Mouse (Mus musculus) kidney, embryonic 15.5 days (tissue): ENCODE data around the gene Gabrg3. TPM values are rescaled to one million over a fixed set of nuclear protein-coding genes. Genes with fewer than 3 reads are reported as not detected.
A peak's percentile ranks its signal among the peaks of the same experiment; 100 is the strongest.

ENCODE experiments used
- ATAC-seq: fragments of 200-750 bp; cut with Nextera tagmentation; replicated peaks from 2 replicates; pipeline ENCODE4 v1.8.0; 2017; ENCODE audit warnings: moderate TSS enrichment; ENCODE audit not compliant: low FRiP score
- H3K27ac ChIP-seq: fragments of 300-500 bp; sonication (generic); 2 replicates; pipeline ENCODE4 v1.5.1; 2015; ENCODE audit warnings: mild to moderate bottlenecking, inconsistent platforms
- H3K27me3 ChIP-seq: fragments of 300-500 bp; sonication (generic); 2 replicates; pipeline ENCODE4 v1.6.1; 2015; ENCODE audit warnings: inconsistent platforms
- H3K36me3 ChIP-seq: fragments of 300-500 bp; sonication (generic); 2 replicates; pipeline ENCODE4 v1.6.1; 2015; ENCODE audit warnings: inconsistent platforms
- H3K4me1 ChIP-seq: fragments of 300-500 bp; sonication (generic); 2 replicates; pipeline ENCODE4 v1.6.1; 2015; ENCODE audit warnings: inconsistent platforms
- H3K4me2 ChIP-seq: fragments of 300-500 bp; sonication (generic); 2 replicates; pipeline ENCODE4 v1.6.1; 2015; ENCODE audit warnings: moderate library complexity, mild to moderate bottlenecking, inconsistent platforms
- H3K4me3 ChIP-seq: fragments of 300-500 bp; sonication (generic); replicated peaks from 2 replicates; pipeline ENCODE4 v1.5.1; 2015; ENCODE audit warnings: mild to moderate bottlenecking, inconsistent platforms
- H3K9ac ChIP-seq: fragments of 300-500 bp; sonication (generic); 2 replicates; pipeline ENCODE4 v1.6.1; 2015; ENCODE audit warnings: mild to moderate bottlenecking, inconsistent platforms
- H3K9me3 ChIP-seq: fragments of 300-500 bp; sonication (generic); replicated peaks from 2 replicates; pipeline ENCODE4 v1.6.1; 2016; ENCODE audit warnings: inconsistent platforms
- WGBS: fragments of 180-500 bp; shearing (Covaris S2); methylation state at CpG from one replicate; pipeline ENCODE4 v1.1.7; 2015; ENCODE audit warnings: mixed read lengths; 5-methylcytosine and 5-hydroxymethylcytosine counted together
- polyA plus RNA-seq: library from polyadenylated mRNA; unstranded; fragments of >200 nt; fragmentation: Nextera tagmentation; extraction: Ambion mirVana; gene quantifications from 2 replicates; pipeline ENCODE4 v1.2.1, GENCODE M21; 2015

Gabrg3 gene
- polyA plus RNA-seq, 1 experiment from 2014 or later = 0.69 TPM

- no peak overlapping the region for H3K4me3 ChIP-seq
- peak; percentile 89 for ATAC-seq
- H3K4me2 ChIP-seq = no peak overlapping the region
- 0 out of 2 replicates have a peak overlapping the region, but pooled peaks have one; percentile 32 for H3K27ac ChIP-seq
- H3K9me3 ChIP-seq = no peaks in the 10 kb centered on the region
- no peaks in the 10 kb centered on the region for H3K4me1 ChIP-seq
- H3K9ac ChIP-seq = no peak overlapping the region
- WGBS = 85% methylated on average over 2 of the region's 2 CpGs
- no peaks in the 10 kb centered on the region for H3K27me3 ChIP-seq
- no peaks in the 10 kb centered on the region for H3K36me3 ChIP-seq
Observed at GRCm38 (mm10) chr7:56997713-56998624, 389.0 kb downstream of the Gabrg3 start.

- H3K4me2 ChIP-seq = no peak overlapping the region
- H3K36me3 ChIP-seq = no peaks in the 10 kb centered on the region
- no peaks in the 10 kb centered on the region for H3K4me1 ChIP-seq
- H3K27ac ChIP-seq = no peak overlapping the region
- no peak overlapping the region for H3K9ac ChIP-seq
- no peaks in the 10 kb centered on the region for H3K9me3 ChIP-seq
- ATAC-seq = 0 out of 2 replicates have a peak, but pooled peaks have one; percentile 58
- no peak overlapping the region for H3K4me3 ChIP-seq
- 92% methylated on average over 2 of the region's 2 CpGs for WGBS
- peaks cover 2% of the 10 kb centered on the region; the same call in 1 of the 2 replicates for H3K27me3 ChIP-seq
Observed at GRCm38 (mm10) chr7:56946398-56946797, 440.6 kb downstream of the Gabrg3 start.

- H3K36me3 ChIP-seq = no peaks in the 10 kb centered on the region
- 75% methylated on average over 2 of the region's 2 CpGs for WGBS
- no peaks in the 10 kb centered on the region for H3K4me1 ChIP-seq
- H3K27ac ChIP-seq = no peak overlapping the region
- no peak overlapping the region for H3K4me3 ChIP-seq
- no peaks in the 10 kb centered on the region for H3K9me3 ChIP-seq
- H3K4me2 ChIP-seq = no peak overlapping the region
- H3K9ac ChIP-seq = no peak overlapping the region
- ATAC-seq = no peak
- peaks cover 2% of the 10 kb centered on the region; the same call in 1 of the 2 replicates for H3K27me3 ChIP-seq
Observed at GRCm38 (mm10) chr7:56941606-56942005, 445.4 kb downstream of the Gabrg3 start.

- H3K4me3 ChIP-seq = no peak overlapping the region
Observed at GRCm38 (mm10) chr7:56938020-56938419, 449.0 kb downstream of the Gabrg3 start.

DNA sequence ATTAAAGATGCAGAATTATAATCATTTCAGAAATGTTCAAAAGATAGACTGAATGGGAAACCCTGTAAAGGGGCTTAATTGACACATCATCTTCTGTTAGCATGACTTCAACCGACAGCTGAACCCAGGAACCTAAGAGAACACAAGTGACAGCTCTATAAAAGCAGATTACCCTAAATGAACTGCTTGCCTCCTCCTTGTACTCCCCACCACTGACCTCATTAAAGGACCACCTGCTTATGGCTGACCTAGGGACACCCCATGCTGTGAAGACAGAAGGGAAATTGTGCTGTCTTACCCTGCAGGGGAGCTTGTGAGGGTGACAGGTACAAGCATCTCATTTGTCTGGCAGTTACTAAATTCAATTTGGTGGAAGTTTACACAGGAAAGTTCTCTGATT lies 467.5 kb downstream of the Gabrg3 start:
- H3K9ac ChIP-seq = no peak overlapping the region
- WGBS = 42% methylated on average over 1 of the region's 1 CpGs
- peak; percentile 60; the same call in 1 of the 2 replicates for ATAC-seq

More at GRCm38 (mm10) chr7:56938020-56938419, 449.0 kb downstream of the Gabrg3 start:
- H3K27ac ChIP-seq = no peak overlapping the region
- H3K27me3 ChIP-seq = no peaks in the 10 kb centered on the region
- no peak overlapping the region for H3K4me2 ChIP-seq
- H3K36me3 ChIP-seq = no peaks in the 10 kb centered on the region
- H3K9me3 ChIP-seq = no peaks in the 10 kb centered on the region
- H3K9ac ChIP-seq = no peak overlapping the region
- ATAC-seq = no peak
- no peaks in the 10 kb centered on the region for H3K4me1 ChIP-seq
- 83% methylated on average over 5 of the region's 5 CpGs for WGBS

DNA sequence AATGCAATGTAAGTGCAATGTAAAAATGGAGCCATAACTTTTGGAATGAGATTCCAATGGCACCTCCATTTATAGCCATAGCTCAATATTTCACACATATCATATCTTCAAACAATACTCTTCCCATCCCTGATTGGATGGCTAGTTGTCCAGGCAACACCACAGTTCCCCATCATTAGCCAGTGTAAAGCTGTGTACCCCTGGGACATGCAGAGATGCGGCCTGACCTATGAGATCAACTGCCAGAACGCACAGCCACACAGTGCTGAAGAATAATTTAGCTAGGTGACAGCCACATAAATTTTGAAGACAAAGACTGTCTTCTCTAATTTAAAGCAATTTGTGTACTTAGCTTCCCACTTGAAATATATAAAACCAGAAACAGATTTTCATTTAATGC lies 472.1 kb downstream of the Gabrg3 start:
- no peak overlapping the region for H3K4me3 ChIP-seq
- WGBS = 43% methylated on average over 2 of the region's 2 CpGs
- H3K27me3 ChIP-seq = no peaks in the 10 kb centered on the region
- H3K9me3 ChIP-seq = no peaks in the 10 kb centered on the region
- H3K27ac ChIP-seq = no peak overlapping the region
- no peak overlapping the region for H3K4me2 ChIP-seq
- no peaks in the 10 kb centered on the region for H3K36me3 ChIP-seq
- no peak overlapping the region for H3K9ac ChIP-seq
- no peaks in the 10 kb centered on the region for H3K4me1 ChIP-seq
- ATAC-seq = no peak

More for the DNA sequence above, 467.5 kb downstream of the Gabrg3 start:
- Histone ChIP-seq H3K27me3 (no peaks in the 10 kb centered on the region), H3K4me3 (no peak overlapping the region), H3K9me3 (no peaks in the 10 kb centered on the region), H3K36me3 (no peaks in the 10 kb centered on the region), H3K4me2 (no peak overlapping the region), H3K4me1 (no peaks in the 10 kb centered on the region), H3K27ac (no peak overlapping the region)

DNA sequence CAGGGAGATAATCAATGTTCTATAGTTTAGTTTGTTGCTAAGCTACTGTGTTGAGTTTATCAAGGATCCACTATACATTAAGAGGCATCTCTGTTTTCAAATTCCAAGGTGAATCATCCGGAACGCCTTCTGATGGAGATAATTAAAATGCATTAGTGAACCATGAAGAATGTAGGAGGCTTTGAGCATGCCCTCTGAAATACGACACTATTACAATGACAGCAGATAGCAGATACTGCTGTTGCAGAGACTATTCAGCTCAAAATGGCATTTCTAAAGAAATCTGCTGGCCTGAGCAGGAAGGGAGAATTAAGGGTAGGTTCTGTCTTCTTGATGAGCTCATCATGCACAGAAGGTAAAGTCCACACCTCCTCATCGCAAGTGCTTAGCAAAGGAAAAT lies 487.2 kb downstream of the Gabrg3 start:
- Histone ChIP-seq H3K4me2 (no peak overlapping the region), H3K36me3 (no peaks in the 10 kb centered on the region), H3K9me3 (no peaks in the 10 kb centered on the region), H3K4me3 (no peak overlapping the region), H3K27ac (peak overlapping the region; percentile 51; the same call in 1 of the 2 replicates), H3K9ac (no peak overlapping the region), H3K27me3 (no peaks in the 10 kb centered on the region), H3K4me1 (no peaks in the 10 kb centered on the region)
- WGBS = 42% methylated on average over 4 of the region's 4 CpGs
- ATAC-seq = peak; percentile 90

GRCm38 (mm10) chr7:56867314-56868075 lies 519.5 kb downstream of the Gabrg3 start:
- Histone ChIP-seq H3K36me3 (no peaks in the 10 kb centered on the region), H3K4me1 (no peaks in the 10 kb centered on the region), H3K9me3 (no peaks in the 10 kb centered on the region; the same call in 1 of the 2 replicates), H3K9ac (no peak overlapping the region), H3K27me3 (no peaks in the 10 kb centered on the region), H3K27ac (no peak overlapping the region), H3K4me2 (no peak overlapping the region), H3K4me3 (no peak overlapping the region)
- 48% methylated on average over 1 of the region's 1 CpGs for WGBS
- 0 out of 2 replicates have a peak, but pooled peaks have one; percentile 43 for ATAC-seq

- Histone ChIP-seq H3K27ac (no peak overlapping the region), H3K9me3 (no peaks in the 10 kb centered on the region), H3K4me2 (no peak overlapping the region), H3K36me3 (no peaks in the 10 kb centered on the region), H3K4me1 (no peaks in the 10 kb centered on the region), H3K27me3 (no peaks in the 10 kb centered on the region), H3K9ac (no peak overlapping the region), H3K4me3 (no peak overlapping the region)
- 92% methylated on average over 5 of the region's 5 CpGs for WGBS
- no peak for ATAC-seq
Observed at GRCm38 (mm10) chr7:56843565-56843964, 543.4 kb downstream of the Gabrg3 start.

- H3K36me3 ChIP-seq = no peaks in the 10 kb centered on the region
- H3K9ac ChIP-seq = no peak overlapping the region
- ATAC-seq = no peak
- 71% methylated on average over 6 of the region's 6 CpGs for WGBS
- no peak overlapping the region for H3K4me2 ChIP-seq
- H3K9me3 ChIP-seq = no peaks in the 10 kb centered on the region
- H3K27ac ChIP-seq = no peak overlapping the region
- H3K4me1 ChIP-seq = no peaks in the 10 kb centered on the region
- no peak overlapping the region for H3K4me3 ChIP-seq
- H3K27me3 ChIP-seq = no peaks in the 10 kb centered on the region
Observed at GRCm38 (mm10) chr7:56825446-56825845, 561.5 kb downstream of the Gabrg3 start.

- Histone ChIP-seq H3K27me3 (no peaks in the 10 kb centered on the region), H3K4me1 (no peaks in the 10 kb centered on the region), H3K4me3 (no peak overlapping the region), H3K4me2 (no peak overlapping the region), H3K36me3 (no peaks in the 10 kb centered on the region), H3K9me3 (no peaks in the 10 kb centered on the region), H3K27ac (no peak overlapping the region), H3K9ac (no peak overlapping the region)
- no peak for ATAC-seq
- WGBS = 82% methylated on average over 1 of the region's 1 CpGs
Observed at GRCm38 (mm10) chr7:56801841-56802240, 585.1 kb downstream of the Gabrg3 start.

DNA sequence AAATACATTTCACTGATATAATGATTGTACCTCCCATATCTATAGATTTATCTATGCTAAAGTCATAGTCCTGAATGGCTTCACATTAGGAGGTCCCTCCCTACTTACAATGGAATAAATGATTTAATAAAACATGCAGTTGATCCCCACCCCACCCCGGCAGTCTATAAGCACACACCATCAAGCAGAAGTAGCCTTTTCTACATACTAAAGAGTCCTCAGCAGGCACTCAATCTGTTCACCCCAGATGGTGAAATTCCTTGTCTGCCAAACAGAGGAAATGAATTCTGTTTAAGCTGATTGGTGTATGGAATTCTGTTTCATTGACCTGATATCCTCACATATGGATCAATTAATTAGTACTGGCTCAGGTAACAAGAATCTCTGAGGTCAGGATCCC lies 607.9 kb downstream of the Gabrg3 start:
- no peak overlapping the region for H3K4me3 ChIP-seq
- ATAC-seq = no peak
- H3K36me3 ChIP-seq = no peaks in the 10 kb centered on the region
- no peak overlapping the region for H3K27ac ChIP-seq
- WGBS = 82% methylated on average over 1 of the region's 1 CpGs
- no peaks in the 10 kb centered on the region for H3K9me3 ChIP-seq
- H3K9ac ChIP-seq = no peak overlapping the region
- H3K4me2 ChIP-seq = no peak overlapping the region
- no peaks in the 10 kb centered on the region for H3K27me3 ChIP-seq
- H3K4me1 ChIP-seq = no peaks in the 10 kb centered on the region
